Mouse (Mus musculus): ENCODE data around the gene Nme2.
"Not testable (repeated sequence)": the region's sequence is repeated elsewhere in the genome, so short reads cannot be mapped to it uniquely, and the experiment has no call there.

Gene Nme2

GRCm38 (mm10) chr11:93965391-93965790 lies 9.3 kb upstream of the Nme2 start:
- DNase-seq = no peak

- DNase-seq = no peak
Observed at GRCm38 (mm10) chr11:93963013-93963412, 7.0 kb upstream of the Nme2 start.

- DNase-seq = no peak
Observed at GRCm38 (mm10) chr11:93961482-93961881, 5.4 kb upstream of the Nme2 start.

DNA sequence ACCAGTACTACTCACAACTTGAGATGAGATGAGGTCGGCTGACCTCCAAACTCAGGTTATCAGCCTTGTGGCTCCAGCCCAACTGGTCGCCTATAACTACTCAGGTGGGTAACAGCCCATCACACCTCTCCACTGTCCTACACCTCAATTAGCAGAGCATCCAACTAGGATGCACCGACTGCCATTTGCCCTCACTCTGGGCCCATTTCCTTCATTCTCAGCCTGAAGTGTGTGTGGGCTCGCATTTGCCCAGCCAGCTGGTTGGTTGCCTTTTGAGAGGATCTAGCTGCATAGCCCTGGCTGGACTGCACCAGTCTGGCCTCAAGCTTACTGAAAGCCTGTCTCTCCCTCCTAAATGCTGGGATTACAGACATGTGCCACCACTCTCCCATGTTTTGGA lies 1.7 kb upstream of the Nme2 start:
- DNase-seq = no peak

- DNase-seq = no peak
Observed at GRCm38 (mm10) chr11:93957031-93957555, 1.0 kb upstream of the Nme2 start.

- peak; percentile 93 for DNase-seq
Observed at GRCm38 (mm10) chr11:93955256-93956150, 556 bp downstream of the Nme2 start.

DNA sequence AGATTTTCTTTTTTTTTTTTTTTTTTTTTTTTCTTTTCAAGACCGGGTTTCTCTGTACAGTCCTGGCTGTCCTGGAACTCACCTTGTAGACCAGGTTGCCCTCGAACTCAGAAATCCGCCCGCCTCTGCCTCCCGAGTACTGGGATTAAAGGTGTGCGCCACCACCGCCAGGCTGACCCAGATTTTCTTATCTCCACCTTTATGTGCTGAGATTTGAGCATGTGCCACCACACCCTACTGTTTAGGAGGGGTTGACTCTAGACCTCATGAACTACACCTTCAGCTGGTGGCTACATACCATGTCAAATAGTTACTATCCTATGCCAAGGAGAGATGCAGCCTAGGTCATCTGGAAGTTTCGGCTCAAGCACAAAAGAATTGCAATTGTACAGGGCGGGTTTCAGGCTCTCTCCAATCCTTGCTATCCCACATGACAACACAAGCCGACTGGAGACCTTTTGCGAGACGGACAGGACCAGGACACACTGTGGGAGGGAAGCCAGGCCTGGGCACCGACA lies 1.3 kb downstream of the Nme2 start:
- DNase-seq = no peak

GRCm38 (mm10) chr11:93952376-93952775 lies 3.7 kb downstream of the Nme2 start:
- no peak for DNase-seq

DNA sequence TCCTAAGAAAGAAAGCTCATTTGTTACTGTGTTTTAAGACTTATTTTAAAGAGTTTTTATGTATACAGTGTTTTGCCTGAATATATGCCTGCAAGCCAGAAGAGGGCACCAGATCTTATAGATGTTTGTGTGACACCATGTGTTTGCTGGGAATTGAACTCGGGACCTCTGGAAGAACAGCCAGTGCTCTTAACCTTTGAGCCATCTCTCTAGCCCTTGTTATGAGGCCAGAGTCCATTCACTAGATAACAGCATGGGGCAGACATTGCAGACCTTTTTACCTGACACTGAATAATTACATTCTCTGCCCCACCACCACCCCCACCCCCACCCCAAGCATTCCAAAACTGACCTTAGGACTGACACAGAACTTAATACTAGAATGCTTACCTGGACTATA lies 6.0 kb downstream of the Nme2 start:
- DNase-seq = no peak

DNA sequence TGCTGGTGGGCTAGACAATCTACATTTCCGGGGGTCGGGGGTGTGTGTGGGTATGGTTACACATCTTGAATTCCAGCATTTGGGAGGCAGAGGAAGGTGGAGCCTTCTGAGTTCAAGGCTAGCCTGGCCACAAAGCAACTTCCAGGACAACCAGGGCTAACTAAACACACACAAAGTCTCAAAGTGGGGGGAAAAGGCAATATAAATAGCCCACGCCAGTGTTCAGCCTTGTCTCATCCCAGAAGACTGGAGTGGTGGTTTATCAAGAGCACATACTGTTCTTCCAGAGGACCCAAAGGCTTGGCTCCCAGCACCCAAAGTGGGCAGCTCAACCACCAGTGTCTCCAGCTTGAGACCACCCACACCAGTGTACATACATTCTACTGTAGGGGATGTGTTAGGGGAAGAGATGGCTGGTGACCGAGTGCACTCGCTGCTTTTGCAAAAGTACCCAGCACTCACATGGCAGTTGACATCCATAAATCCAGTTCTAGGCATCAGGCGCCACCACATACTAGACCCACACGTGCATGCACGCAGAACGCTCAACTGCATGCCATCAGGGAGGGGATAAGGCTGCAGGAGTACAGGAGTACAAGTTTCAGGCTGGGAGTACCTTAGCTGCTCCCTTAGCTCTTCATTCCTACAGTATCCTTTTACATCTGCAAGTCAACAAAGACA lies 7.0 kb downstream of the Nme2 start:
- no peak for DNase-seq

GRCm38 (mm10) chr11:93944986-93945385 lies 11.1 kb downstream of the Nme2 start:
- no peak for DNase-seq

GRCm38 (mm10) chr11:93940906-93941305 lies 15.2 kb downstream of the Nme2 start:
- no peak for DNase-seq

- DNase-seq = no peak
Observed at GRCm38 (mm10) chr11:93929106-93929505, 27.0 kb downstream of the Nme2 start.

DNA sequence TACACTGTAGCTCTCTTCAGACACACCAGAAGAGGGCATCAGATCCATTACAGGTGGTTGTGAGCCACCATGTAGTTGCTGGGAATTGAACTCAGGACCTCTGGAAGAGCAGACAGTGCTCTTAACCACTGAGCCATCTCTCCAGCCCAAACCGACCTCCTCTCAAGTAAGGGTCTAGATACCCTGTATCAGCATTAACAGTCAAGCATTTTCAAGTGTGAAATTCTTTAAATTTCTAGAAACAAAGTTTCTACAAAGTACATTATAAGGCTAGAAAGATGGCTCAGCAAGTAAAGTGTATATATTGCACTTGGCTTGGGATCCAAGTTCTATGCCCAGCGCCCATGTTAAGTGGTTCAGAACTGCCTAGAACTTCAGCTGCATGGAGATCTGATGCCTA lies 41.0 kb downstream of the Nme2 start:
- DNase-seq = not testable (repeated sequence)

DNA sequence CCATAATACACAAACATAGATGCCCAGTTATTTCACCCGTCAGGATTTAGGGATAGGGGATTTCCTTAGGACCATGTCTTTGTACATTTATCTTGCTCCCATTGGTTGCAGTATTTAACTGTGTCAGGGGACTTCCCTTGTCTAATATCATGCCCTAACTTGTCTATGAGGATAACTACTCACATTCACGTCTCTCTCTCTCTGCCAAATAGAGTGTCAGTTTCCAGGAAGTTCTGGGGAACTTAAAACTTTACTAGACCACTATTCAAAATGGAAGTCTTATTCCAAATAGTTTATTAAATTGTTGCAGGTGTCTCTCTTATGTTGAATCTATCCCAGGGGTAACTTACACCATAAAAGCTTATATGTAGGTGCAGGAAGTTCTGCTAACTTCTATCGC lies 44.5 kb downstream of the Nme2 start:
- DNase-seq = no peak

- DNase-seq = no peak
Observed at GRCm38 (mm10) chr11:93908829-93909228, 47.2 kb downstream of the Nme2 start.

DNA sequence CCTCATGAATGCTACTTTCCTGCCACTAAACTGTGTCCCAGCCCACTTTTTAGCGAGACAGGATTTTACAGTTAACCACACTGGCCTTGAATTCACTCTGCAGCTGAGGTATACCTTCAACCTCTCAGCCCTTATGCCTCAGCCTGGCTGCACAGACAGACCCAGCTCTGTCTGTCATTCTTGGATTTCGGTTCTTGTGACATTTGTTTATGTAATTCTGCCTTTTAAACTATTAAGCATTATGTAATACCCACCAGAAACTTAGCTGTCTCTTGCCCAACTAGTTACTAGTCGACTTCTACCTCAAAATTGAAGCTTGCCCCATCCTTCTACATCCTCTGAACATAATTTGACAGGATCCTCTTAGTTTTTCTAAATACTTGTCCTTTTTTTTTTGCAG lies 48.2 kb downstream of the Nme2 start:
- no peak for DNase-seq

DNA sequence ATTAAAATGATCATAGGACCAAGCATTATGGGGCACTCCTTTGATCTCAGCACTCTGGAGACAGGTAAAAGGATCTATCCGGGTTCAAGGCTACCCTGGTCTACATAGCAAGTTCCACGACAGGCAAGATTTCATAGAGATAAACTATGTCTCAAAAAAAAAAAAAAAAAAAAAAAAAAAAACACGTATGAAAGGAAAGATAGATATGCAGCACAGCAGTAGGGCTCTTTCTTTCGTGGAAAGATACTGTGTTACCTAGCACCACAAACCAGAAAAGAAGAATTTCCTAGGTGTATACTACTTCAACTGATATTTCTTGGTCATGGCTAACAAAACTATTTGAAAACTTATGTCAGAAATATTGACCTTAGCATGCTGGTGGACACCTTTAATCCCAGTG lies 49.2 kb downstream of the Nme2 start:
- DNase-seq = no peak

Data from thymus, postnatal 25 days (tissue).